Mouse (Mus musculus) layer of hippocampus, adult 2 months (tissue): ENCODE results near the gene Igdcc4. TPM values are rescaled to one million over a fixed set of nuclear protein-coding genes. Genes with fewer than 3 reads are reported as not detected.

Experiments used
- DNase-seq, 2 experiments: peaks; one replicate each; pipeline ENCODE4 v3.0.0; 2022; ENCODE audit warnings: low spot score in 2 of 2
- H3K27ac ChIP-seq: fragments of 200-600 bp; 2 replicates; pipeline ENCODE4 v1.8.1; 2022
- H3K4me3 ChIP-seq: fragments of 200-600 bp; 2 replicates; pipeline ENCODE4 v1.8.1; 2022; ENCODE audit warnings: mild to moderate bottlenecking
- CTCF ChIP-seq: fragments of 200-600 bp; conservative IDR thresholded peaks from 2 replicates; pipeline ENCODE4 v1.8.1; 2022; ENCODE audit warnings: antibody characterized with exemption, mild to moderate bottlenecking, moderate library complexity
- total RNA-seq, 2 experiments: library from RNA; stranded (reverse); gene quantifications; 2 replicates each; pipeline ENCODE4 v1.2.3; 2021

The Igdcc4 gene
- total RNA-seq, 2 experiments from 2014 or later, result 34.7 to 38.8 TPM

- TF ChIP-seq CTCF, result peak; percentile 84
- DNase-seq, result peak; percentile 74 to 80
- H3K4me3 ChIP-seq, result no peak overlapping the region
- H3K27ac ChIP-seq, result no peak overlapping the region
These were observed 19.6 kb downstream of the Igdcc4 start for GRCm38 (mm10) chr9:65120935-65121334.

GRCm38 (mm10) chr9:65122545-65122944, 21.3 kb downstream of the Igdcc4 start:
- peak; percentile 76 to 82 for DNase-seq
- TF ChIP-seq CTCF, result no peak
- Histone ChIP-seq H3K4me3 (peak overlapping the region; percentile 48), H3K27ac (peak overlapping the region; percentile 81)

DNA sequence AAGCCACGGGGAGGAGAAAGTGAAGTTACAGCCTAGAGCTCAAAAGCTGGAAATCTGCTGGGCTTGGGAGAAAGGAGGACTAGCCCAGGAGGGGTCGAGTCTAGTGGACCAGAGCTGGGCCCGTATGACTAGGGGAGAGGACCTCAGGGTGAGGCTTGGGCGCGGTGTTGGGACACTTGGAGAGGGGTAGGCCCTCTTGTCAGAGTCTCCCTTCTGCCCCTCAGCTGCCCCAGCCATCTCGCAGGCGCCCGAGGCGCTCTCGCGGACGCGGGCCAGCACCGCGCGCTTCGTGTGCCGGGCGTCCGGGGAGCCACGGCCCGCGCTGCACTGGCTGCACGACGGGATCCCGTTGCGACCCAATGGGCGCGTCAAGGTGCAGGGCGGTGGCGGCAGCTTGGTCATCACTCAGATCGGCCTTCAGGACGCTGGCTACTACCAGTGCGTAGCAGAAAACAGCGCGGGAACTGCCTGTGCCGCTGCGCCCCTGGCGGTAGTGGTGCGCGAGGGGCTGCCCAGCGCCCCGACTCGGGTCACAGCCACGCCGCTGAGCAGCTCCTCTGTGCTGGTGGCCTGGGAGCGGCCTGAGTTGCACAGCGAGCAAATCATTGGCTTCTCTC, 22.4 kb downstream of the Igdcc4 start:
- DNase-seq, result peak in 1 of 2 experiments; percentile 39
- peak; percentile 85 for TF ChIP-seq CTCF
- Histone ChIP-seq H3K27ac (no peak overlapping the region; the same call in 1 of the 2 replicates), H3K4me3 (peak overlapping the region; percentile 45)

- no peak overlapping the region for H3K4me3 ChIP-seq
- H3K27ac ChIP-seq, result no peak overlapping the region
- no peak for DNase-seq
- TF ChIP-seq CTCF, result peak; percentile 73
These were observed 27.0 kb downstream of the Igdcc4 start for GRCm38 (mm10) chr9:65128123-65128815.

GRCm38 (mm10) chr9:65131717-65132116, 30.4 kb downstream of the Igdcc4 start:
- Histone ChIP-seq H3K27ac (no peak overlapping the region), H3K4me3 (no peak overlapping the region)
- DNase-seq, result no peak
- no peak for TF ChIP-seq CTCF

- peak in 1 of 2 experiments; percentile 87 for DNase-seq
- peak; percentile 77 for TF ChIP-seq CTCF
- Histone ChIP-seq H3K4me3 (no peak overlapping the region), H3K27ac (no peak overlapping the region)
These were observed 32.5 kb downstream of the Igdcc4 start for GRCm38 (mm10) chr9:65133739-65134138.

DNA sequence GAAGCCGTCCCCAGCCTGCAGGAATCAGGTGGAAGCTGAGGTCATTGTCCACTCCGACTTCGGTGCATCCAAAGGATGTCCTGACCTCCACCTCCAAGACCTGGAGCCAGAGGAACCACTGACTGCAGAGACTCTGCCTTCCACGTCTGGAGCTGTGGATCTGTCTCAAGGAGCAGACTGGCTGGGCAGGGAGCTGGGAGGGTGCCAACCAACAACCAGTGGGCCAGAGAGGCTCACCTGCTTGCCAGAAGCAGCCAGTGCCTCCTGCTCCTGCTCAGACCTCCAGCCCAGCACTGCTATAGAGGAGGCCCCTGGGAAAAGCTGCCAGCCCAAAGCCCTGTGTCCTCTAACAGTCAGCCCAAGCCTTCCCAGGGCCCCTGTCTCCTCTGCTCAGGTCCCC, 33.8 kb downstream of the Igdcc4 start:
- Histone ChIP-seq H3K27ac (no peak overlapping the region), H3K4me3 (no peak overlapping the region)
- no peak for DNase-seq
- TF ChIP-seq CTCF, result no peak

- H3K4me3 ChIP-seq, result peak overlapping the region; percentile 81
- H3K27ac ChIP-seq, result peak overlapping the region; percentile 71
- no peak for TF ChIP-seq CTCF
- DNase-seq, result no peak
These were observed 39.2 kb downstream of the Igdcc4 start for GRCm38 (mm10) chr9:65140491-65140890.

DNA sequence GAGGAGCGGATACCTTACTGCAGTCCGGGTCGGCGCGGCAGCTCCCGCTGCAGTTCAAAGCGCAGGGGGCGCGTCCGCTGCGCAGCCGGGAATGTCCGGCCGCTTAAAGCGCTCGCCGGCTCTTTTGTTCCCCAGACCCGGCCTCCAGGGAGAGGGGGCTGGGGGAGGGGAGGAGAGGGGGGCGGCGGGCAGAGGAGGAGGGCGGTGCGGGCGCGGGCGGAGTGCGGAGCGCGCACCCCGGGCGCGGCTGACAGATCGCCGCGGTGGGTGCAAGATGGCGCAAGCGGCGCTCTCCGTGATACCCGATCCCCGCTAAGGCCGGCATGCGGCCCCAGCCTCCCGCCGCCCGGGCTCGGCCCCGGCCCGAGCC, 39.6 kb downstream of the Igdcc4 start, which contains the start of gene Igdcc3:
Gene Igdcc3 (plus strand): TSS at position 254 of the 370 bp plus-strand sequence.
- no peak for DNase-seq
- TF ChIP-seq CTCF, result no peak
- Histone ChIP-seq H3K4me3 (peak within 1 kb of the TSS; percentile 81), H3K27ac (peak within 1 kb of the TSS; percentile 71)

DNA sequence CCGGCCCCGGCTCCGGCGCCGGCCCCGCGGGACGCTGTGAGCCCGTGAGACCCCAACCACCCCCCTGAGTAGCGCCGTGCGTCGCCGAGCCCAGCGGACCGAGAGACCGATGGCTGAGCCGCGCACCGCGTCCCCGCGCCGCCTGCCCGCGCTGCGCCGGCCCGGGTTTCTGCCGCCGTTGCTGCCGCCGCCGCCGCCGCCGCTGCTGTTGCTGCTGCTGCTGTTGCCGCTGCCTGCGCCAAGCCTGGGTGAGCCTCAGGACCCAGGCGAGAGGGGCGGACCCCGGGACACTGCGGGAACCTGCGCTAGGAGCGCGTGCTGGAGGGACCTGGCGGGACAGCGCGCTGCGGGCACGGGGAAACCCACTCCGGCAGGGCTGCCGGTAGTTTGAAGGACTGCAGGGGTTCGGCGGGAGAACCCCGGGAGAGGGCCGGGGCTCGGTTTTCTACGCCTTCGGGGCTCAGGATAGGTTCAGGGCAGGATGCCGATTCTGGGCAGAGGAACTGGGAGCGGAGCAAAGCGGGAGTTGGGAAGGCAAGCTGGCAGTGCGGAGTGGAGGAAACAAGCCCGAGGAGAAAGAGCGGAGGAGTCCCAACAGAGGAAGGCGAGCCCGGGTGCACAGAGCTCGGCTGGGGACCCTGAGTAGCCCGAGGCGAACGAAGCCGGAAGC, 40.2 kb downstream of the Igdcc4 start:
- H3K27ac ChIP-seq, result peak overlapping the region; percentile 71
- peak in 1 of 2 experiments; percentile 27 for DNase-seq
- peak overlapping the region; percentile 81 for H3K4me3 ChIP-seq
- TF ChIP-seq CTCF, result no peak; the same call in 1 of the 2 replicates

DNA sequence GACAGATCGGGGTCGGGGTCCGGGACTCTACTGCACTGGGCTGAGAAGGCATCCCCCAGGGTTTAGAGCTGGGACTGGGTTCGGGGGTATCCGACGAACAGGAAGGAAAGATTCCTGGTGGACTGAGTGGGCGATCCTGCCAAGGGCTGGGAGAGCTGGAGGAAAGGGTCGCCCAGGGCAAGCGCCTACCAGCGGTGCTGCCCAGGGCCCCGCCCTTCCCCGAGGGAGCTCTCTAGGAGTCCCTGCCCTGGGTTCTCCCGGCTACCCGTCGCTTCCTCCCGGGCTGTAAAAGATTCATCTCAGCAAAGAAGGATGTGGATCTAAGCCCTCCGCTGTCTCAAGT, 40.7 kb downstream of the Igdcc4 start:
- H3K4me3 ChIP-seq, result peak overlapping the region; percentile 81
- no peak for DNase-seq
- no peak for TF ChIP-seq CTCF
- H3K27ac ChIP-seq, result peak overlapping the region; percentile 71

DNA sequence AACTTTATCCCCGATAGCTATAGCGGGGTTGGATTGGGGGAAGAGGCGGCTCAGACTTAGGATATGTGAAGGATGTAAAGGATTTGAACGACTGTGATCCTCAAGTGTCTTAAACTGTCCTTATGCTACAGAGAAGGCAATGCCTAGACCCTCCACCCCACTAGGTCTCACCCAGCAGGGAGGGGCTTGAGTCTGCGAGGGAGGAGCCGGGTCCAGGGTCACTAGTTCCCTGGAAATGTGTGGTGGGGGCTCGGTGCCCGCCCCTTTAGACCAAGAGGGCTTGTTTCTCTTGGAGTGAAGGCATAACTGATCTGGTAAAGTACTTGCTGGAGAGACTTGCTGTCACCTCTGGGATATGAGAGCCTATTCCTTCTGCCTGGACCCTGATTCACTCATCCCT, 41.1 kb downstream of the Igdcc4 start:
- TF ChIP-seq CTCF, result no peak

DNA sequence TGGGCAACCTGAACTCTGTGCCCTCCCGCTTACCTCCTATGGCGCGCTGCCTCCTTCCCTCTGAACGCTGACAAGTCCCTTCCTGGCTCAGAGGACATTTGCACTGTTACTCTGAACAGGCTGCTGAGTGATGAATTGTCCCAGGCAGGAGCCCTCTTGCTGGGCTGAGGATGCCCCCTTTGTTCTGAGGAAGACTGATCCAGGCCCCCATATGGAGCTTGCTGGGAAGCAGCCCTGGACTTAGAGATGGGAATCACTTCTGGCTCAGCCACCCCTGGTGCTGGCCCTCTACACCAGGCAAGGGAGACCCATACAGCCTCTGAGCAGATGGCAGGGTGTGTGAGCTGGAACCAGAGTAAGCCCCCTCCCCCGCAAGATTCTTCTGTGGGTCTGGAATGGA, 44.7 kb downstream of the Igdcc4 start:
- DNase-seq, result no peak
- no peak overlapping the region for H3K27ac ChIP-seq
- no peak overlapping the region for H3K4me3 ChIP-seq
- TF ChIP-seq CTCF, result no peak

More for the DNA sequence above, 41.1 kb downstream of the Igdcc4 start:
- Histone ChIP-seq H3K4me3 (peak overlapping the region; percentile 81), H3K27ac (no peak overlapping the region)
- no peak for DNase-seq
